In the genomic region with DNA sequence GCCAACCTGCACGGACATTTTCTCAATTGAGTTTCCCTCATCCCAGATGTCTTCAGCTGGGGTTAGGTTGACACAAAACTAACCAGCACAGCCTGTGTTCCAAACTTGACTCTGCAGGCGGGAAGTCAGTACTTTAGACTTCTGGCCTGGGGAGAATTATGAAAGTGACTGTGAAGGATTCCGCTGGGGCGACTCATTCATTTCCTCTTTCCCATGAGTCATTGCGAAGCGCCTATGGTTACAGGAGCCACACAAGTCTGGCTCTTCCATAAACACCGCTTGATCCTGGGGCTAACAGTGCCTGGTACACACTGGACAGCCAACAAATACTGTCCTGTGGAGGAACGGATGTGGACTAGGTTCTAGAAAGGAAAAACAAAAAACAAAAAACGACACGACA, we compare ENCODE assay signal across 34 mouse cellular contexts. TPM values are rescaled to one million over a fixed set of nuclear protein-coding genes. Genes with fewer than 3 reads are reported as not detected.
A peak's percentile ranks its signal among the peaks of the same experiment; 100 is the strongest.
DNase-seq lines count a peak whose midpoint lies in the region; ATAC-seq lines count a peak whose summit lies in the region.
"Had no signal": no experiment of that assay in that cellular context is flagged by ENCODE, and none has a peak within 500 bp of the region (broad histone marks: within the 10 kb centered on the region; RNA-seq: fewer than 3 reads in every experiment).

No protein-coding gene starts in this region.

- H3K36me3 ChIP-seq in lung, embryonic 16.5 days (ENCODE audit: control insufficient read depth, insufficient read depth, low read length) = no peaks in the 10 kb centered on the region
- H3K36me3 ChIP-seq in heart, embryonic 12.5 days = no peaks in the 10 kb centered on the region
- H3K36me3 ChIP-seq in hindbrain, embryonic 12.5 days = no peaks in the 10 kb centered on the region
- H3K36me3 ChIP-seq: heart, embryonic 15.5 days had no signal

- no peak overlapping the region for H3K9ac ChIP-seq in lung, embryonic 16.5 days (ENCODE audit: low read length)
- no peak overlapping the region for H3K9ac ChIP-seq in heart, embryonic 12.5 days
- H3K9ac ChIP-seq in hindbrain, embryonic 12.5 days = no peak overlapping the region
- H3K9ac ChIP-seq: forebrain, postnatal 0 days; heart, embryonic 15.5 days had no signal

- H3K9me3 ChIP-seq in lung, embryonic 16.5 days (ENCODE audit: control insufficient read depth, low read length) = no peaks in the 10 kb centered on the region
- H3K9me3 ChIP-seq in heart, embryonic 12.5 days (replicated peaks) = no peaks in the 10 kb centered on the region
- no peaks in the 10 kb centered on the region for H3K9me3 ChIP-seq in hindbrain, embryonic 12.5 days (replicated peaks)
- H3K9me3 ChIP-seq: heart, embryonic 15.5 days had no signal

- H3K27ac ChIP-seq in lung, embryonic 16.5 days (ENCODE audit: low read length) = no peak overlapping the region
- no peak overlapping the region for H3K27ac ChIP-seq in heart, embryonic 12.5 days (ENCODE audit: poor library complexity, severe bottlenecking)
- H3K27ac ChIP-seq in hindbrain, embryonic 12.5 days = no peak overlapping the region
- H3K27ac ChIP-seq: gastrocnemius, adult 2 months; heart, embryonic 15.5 days had no signal

- no peak overlapping the region for H3K4me3 ChIP-seq in lung, embryonic 16.5 days (ENCODE audit: low read length)
- no peak overlapping the region for H3K4me3 ChIP-seq in heart, embryonic 12.5 days
- H3K4me3 ChIP-seq in hindbrain, embryonic 12.5 days = no peak overlapping the region
- H3K4me3 ChIP-seq: gastrocnemius, adult 2 months; heart, embryonic 15.5 days had no signal

- no peak for DNase-seq in lung, adult 18-20 months
- DNase-seq in 416B (ENCODE audit: low read depth) = peak; percentile 76
- DNase-seq: adrenal gland, adult 2 months; adrenal gland, postnatal 25 days; cerebellum, adult 11-12 months; cerebellum, adult 8-10 months; cerebellum, postnatal 10 days; cerebellum, postnatal 36 days; forebrain, postnatal 0 days; gastrocnemius, adult 2 months; gastrocnemius, postnatal 14 days; heart, postnatal 14 days; heart, postnatal 4 days; kidney, adult 18-20 months had no signal

- peaks cover 18% of the 10 kb centered on the region for H3K27me3 ChIP-seq in lung, embryonic 16.5 days (ENCODE audit: control insufficient read depth, insufficient read depth, low read depth, low read length)
- H3K27me3 ChIP-seq in heart, embryonic 12.5 days (replicated peaks) = peaks cover 15% of the 10 kb centered on the region
- peaks cover 26% of the 10 kb centered on the region for H3K27me3 ChIP-seq in hindbrain, embryonic 12.5 days

- WGBS in lung, embryonic 16.5 days = 80% methylated on average over 10 of the region's 10 CpGs
- 81% methylated on average over 10 of the region's 10 CpGs for WGBS in heart, embryonic 12.5 days
- WGBS in hindbrain, embryonic 12.5 days = 90% methylated on average over 10 of the region's 10 CpGs

- H3K4me1 ChIP-seq in lung, embryonic 16.5 days (replicated peaks; ENCODE audit: control insufficient read depth, insufficient read depth, low read length) = peaks cover under 1% of the 10 kb centered on the region
- H3K4me1 ChIP-seq in heart, embryonic 12.5 days (replicated peaks) = peaks cover 10% of the 10 kb centered on the region
- H3K4me1 ChIP-seq in hindbrain, embryonic 12.5 days = peaks cover 7% of the 10 kb centered on the region

- no peak overlapping the region for H3K4me2 ChIP-seq in lung, embryonic 16.5 days (ENCODE audit: low read depth, low read length)
- no peak overlapping the region for H3K4me2 ChIP-seq in heart, embryonic 12.5 days
- no peak overlapping the region for H3K4me2 ChIP-seq in hindbrain, embryonic 12.5 days (replicated peaks)
- H3K4me2 ChIP-seq: heart, embryonic 11.5 days; heart, embryonic 15.5 days had no signal

- 0 out of 2 replicates have a peak, but pooled peaks have one; percentile 23 for ATAC-seq in lung, embryonic 16.5 days (ENCODE audit: low read depth)
- ATAC-seq in common myeloid progenitor, adult 5-6 weeks (replicated peaks; ENCODE audit: low read depth, poor library complexity, severe bottlenecking) = 0 out of 2 replicates have a peak, but pooled peaks have one; percentile 17
- ATAC-seq in megakaryocyte progenitor cell, adult 5-6 weeks (replicated peaks; ENCODE audit: poor library complexity) = peak; percentile 38
- ATAC-seq in heart, embryonic 12.5 days (ENCODE audit: insufficient number of reproducible peaks, low FRiP score) = no peak
- ATAC-seq in hindbrain, embryonic 12.5 days (ENCODE audit: low FRiP score) = no peak
- ATAC-seq: forebrain, postnatal 0 days; hindbrain, embryonic 16.5 days; inflammation-experienced regulatory T-cells, adult 6 months; intestine, embryonic 16.5 days had no signal

RNA-seq across cellular contexts. Expression of a gene that starts 5.2 kb away (rescaled TPM):
- 1.9 and 2.7 TPM in 2 replicates for polyA plus RNA-seq in lung, embryonic 16.5 days (2015; fragmentation: Nextera tagmentation; extraction: Ambion mirVana)
- total RNA-seq in common myeloid progenitor, adult 5-6 weeks (2017) = 4.2 and 5.3 TPM in 2 replicates
- 0.25 and 0.32 TPM in 2 replicates for total RNA-seq in megakaryocyte progenitor cell, adult 5-6 weeks (2015)
- total RNA-seq in megakaryocyte progenitor cell, adult 5-6 weeks (2017) = 0.24 TPM in 1 of 2 replicates, not detected in the other
- 24.8 and 29.4 TPM in 2 replicates for polyA plus RNA-seq in heart, embryonic 12.5 days (2016; fragmentation: Nextera tagmentation; extraction: Ambion mirVana)
- 0.29 and 0.45 TPM in 2 replicates for polyA plus RNA-seq in hindbrain, embryonic 12.5 days (2016; fragmentation: Nextera tagmentation; extraction: Ambion mirVana)
- total RNA-seq: gastrocnemius, adult 2 months; gastrocnemius, postnatal 14 days had no signal
- polyA plus RNA-seq: inflammation-experienced regulatory T-cells, adult 6 months had no signal

RNA-seq across cellular contexts. Expression of a gene that starts 22.9 kb away (rescaled TPM):
- polyA plus RNA-seq in lung, embryonic 16.5 days (2015; fragmentation: Nextera tagmentation; extraction: Ambion mirVana) = not detected in 2 replicates
- total RNA-seq in common myeloid progenitor, adult 5-6 weeks (2017) = 0.82 TPM in 1 of 2 replicates, not detected in the other
- total RNA-seq in megakaryocyte progenitor cell, adult 5-6 weeks (2015) = not detected in 2 replicates
- not detected in 2 replicates for total RNA-seq in megakaryocyte progenitor cell, adult 5-6 weeks (2017)
- polyA plus RNA-seq in heart, embryonic 12.5 days (2016; fragmentation: Nextera tagmentation; extraction: Ambion mirVana) = not detected in 2 replicates
- not detected in 2 replicates for polyA plus RNA-seq in hindbrain, embryonic 12.5 days (2016; fragmentation: Nextera tagmentation; extraction: Ambion mirVana)
- total RNA-seq: adrenal gland, adult 2 months; adrenal gland, postnatal 25 days; ES-E14; forebrain, postnatal 0 days; gastrocnemius, adult 2 months; gastrocnemius, postnatal 14 days; heart, adult 8-10 months; heart, postnatal 14 days; heart, postnatal 4 days had no signal
- polyA plus RNA-seq: adrenal gland, adult 2 months; brain, embryonic 14.5 days; embryonic facial prominence, embryonic 11.5 days; embryonic facial prominence, embryonic 14.5 days; forebrain, embryonic 11.5 days; forebrain, embryonic 14.5 days; forebrain, postnatal 0 days; frontal cortex, adult 2 months; gonadal fat pad, adult 2 months; heart, embryonic 15.5 days; hindbrain, embryonic 11.5 days; hindbrain, embryonic 16.5 days; inflammation-experienced regulatory T-cells, adult 6 months; intestine, embryonic 16.5 days had no signal

Comparison
In these comparisons a context has a peak if more than half of its experiments do, and no peak if none do; other contexts are left out.
1. ATAC-seq: peak in lung, embryonic 16.5 days (single experiment), common myeloid progenitor, adult 5-6 weeks (single experiment) and megakaryocyte progenitor cell, adult 5-6 weeks (single experiment); none in heart, embryonic 12.5 days (single experiment) and hindbrain, embryonic 12.5 days (single experiment).